Mouse (Mus musculus): Measurements from ENCODE around the gene Plcd3.

GRCm38 (mm10) chr11:103120315-103120714 is 18.9 kb upstream of the Plcd3 start:
- TF ChIP-seq GATA1 (IDR thresholded peaks at IDR 0.05; ENCODE audit: borderline replicate concordance, low read length) = no peak
- TF ChIP-seq FLI1 (IDR thresholded peaks at IDR 0.05; ENCODE audit: low read length) = no peak

Measured in megakaryocyte, embryonic 14.5 days (primary cell).